Mouse (Mus musculus) cerebellum, adult 9-10 months (tissue): Measurements from ENCODE around the gene Pak3.
A peak's percentile ranks its signal among the peaks of the same experiment; 100 is the strongest.
"Not testable (repeated sequence)": the region's sequence is repeated elsewhere in the genome, so short reads cannot be mapped to it uniquely, and the experiment has no call there.

Experiments used
- DNase-seq: peaks from one replicate; pipeline ENCODE4 v3.0.0; 2022

Gene Pak3

DNA sequence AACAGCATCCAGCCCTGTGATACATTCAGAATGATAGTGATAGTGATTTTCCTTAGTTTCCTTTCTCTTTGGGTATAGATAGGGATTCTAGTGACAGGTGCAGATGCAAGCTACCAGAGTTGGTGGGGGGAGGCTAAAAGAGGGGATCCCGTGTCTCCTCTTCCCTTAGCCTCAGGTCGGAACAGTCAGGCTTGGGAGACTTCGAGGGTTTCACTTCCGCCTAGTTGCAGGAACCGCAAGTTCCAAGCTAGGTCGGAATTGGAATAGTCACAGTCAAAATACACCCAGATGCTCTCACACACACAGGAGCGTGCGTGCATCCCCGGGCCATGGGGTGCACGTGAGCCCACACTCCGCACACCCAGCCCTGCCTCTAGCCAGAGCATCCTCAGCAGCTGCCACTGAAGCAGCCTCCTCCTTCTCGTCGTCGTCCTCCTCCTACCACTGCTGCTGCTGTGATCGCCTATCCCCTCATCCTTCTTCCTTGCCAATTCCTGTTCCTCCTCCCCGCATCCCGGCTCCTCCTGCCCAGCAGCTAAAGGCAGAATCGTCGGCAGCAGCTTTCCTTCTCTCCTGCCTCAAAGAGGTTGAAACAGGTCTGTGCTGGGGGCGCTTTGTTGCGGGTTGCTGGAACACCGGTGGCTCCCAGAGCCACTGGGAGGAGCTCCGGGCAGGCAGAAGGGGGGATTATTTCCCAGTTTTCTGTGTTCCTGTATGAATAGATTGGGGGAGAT is at the start of gene Pak3:
TSS of gene Pak3 (plus strand) at position 424 of the 734 bp plus-strand sequence.
- peak; percentile 3 for DNase-seq

DNA sequence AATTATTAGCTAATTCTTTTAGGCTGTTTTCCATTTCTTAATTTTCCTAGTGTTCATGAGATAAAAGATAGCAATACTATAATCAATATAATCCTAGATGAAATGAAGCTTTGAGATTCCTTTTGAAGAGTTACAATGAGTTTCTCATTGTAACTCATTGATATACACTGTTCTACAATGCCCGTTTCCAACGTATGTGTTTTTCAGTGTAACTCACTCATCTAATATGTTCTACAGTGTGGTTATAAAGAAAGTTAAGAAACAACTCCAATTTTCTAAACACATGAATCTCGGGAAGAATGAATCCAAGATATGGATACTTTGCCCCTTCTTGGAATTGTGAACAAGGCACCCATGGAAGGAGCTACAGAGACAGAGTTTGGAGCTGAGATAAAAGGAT is 35.5 kb upstream of the Pak3 start:
- DNase-seq: peak; percentile 100

DNA sequence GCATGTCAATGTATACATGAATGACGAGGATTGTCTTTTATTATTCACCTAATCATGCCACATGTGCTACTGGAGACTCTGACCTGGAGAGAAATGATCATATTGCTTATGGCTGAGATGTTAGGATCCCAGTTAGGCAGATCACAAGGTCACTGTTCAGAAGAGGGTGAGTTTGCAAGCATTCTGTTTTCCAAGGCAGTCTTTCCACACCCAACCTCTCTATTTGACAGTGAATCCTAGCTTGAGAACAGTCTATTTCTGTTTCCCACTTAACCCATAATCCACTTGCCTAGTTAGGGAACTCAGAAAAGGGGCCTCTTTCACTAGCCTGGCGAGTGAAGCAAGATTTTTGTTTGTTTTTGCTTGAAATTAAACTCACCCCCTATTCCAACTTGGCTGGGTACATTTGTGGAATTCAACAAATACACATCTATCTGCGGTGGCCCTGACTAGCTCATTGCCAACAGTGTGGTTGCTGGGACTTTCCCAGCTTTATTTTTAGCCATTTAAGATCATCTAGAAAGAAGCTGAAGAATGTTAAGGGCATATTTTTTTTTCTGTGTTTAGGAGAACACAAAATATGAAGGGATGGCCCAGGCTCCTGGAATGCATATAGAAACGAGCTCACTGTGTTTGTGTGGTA is 17.2 kb upstream of the Pak3 start:
- DNase-seq: no peak

DNA sequence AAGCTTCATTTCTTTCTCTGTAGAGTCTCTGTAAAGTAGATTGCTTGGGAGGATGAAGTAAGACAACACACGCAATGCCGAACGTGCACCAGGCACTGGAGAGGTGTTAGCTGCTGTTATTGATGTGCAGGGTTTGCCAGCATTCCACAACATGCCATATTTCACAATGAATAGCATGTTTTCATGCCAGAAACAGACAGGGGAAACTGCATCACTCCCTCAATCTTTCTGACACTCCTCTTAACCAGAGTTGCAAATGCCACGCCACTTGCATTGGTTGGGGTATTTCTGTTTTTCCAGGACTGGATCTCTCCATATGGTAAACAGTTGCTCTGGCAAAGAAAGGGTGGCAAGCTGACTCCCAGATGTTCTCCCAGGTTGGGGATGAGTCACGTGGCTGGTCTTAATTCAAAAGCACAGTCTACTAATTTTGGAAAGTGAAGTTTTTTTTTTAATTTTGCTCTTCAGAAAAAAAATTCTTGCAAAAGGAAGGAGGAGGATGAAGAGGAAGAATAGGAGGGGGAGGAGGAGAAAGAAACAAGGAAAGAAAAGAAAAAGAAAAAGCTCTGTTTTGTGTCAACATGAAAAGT is 16.5 kb upstream of the Pak3 start:
- DNase-seq: no peak

DNA sequence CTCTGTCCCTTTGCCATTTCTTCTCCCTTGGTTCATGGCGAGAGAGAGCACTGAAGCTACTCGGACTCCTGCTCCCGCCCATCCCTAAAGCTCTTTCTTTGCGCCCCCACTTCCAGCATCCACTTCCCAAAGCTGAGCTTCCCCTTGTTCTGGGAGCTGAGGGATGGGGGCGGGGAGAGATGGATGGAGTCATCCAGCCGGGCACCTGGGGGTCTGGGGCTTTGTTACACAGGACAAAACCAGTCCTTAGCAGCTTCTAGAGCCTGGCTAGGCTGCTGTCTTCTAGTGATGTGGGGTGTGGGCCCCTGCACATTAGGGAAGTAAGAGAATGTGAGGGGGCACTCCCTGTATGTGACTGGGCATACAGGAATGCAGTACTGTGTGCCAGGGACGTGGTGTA is 526 bp downstream of the Pak3 start:
- no peak for DNase-seq

DNA sequence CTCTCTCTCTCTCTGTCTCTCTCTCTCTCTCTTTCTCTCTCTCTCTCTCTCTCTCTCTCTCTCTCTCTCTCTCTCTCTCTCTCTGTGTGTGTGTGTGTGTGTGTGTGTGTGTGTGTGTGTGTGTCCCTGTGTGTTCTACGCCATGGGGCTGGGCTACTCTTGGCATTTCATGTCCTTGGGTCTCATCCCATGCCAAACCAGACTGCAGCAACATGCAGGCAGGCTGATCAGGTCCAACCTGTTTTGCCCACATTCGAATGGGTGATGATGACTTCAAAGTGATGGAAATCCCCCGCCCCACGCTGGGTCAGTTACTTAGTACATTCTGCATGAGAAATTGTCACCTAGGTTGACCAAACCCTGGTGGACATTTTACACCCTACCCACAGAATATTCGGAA is 1.1 kb downstream of the Pak3 start:
- DNase-seq: not testable (repeated sequence)

DNA sequence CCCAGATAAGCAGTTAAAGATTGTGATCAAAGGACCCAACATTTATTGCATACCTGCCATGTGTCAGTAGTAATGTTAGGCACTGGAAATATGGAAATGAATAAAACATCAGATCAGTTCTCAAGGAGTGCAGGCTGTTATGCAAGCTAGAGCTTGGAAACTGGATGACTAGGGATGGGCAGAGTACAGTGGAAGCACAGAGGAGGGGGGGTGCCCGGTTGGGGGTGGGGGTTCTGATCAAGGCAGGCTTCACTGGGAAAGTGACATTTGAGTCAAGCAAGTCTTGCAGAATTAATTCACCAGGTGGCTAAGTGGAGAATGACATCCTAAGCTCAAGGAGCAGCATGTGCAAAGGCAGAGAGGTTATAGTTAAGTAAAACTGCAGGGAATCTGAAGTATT is 1.8 kb downstream of the Pak3 start:
- no peak for DNase-seq

DNA sequence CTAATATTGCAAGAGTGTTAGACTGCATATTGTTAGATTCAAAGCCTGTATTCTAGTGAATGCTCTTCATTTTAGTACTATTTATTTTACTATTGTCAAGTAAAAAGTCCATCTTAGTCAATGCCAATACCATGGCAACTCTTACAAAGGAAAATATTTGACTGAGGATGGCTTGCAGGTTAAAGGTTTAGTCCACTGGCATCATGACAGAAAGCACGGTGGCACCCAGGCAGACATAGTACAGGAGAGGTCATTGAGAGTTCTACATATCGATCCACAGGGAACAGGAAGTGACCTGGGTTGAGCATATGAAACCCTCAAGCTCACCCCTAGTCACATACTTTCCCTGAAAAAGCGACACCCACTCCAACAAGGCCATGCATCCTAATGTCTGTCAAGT is 13.9 kb downstream of the Pak3 start:
- DNase-seq: no peak

DNA sequence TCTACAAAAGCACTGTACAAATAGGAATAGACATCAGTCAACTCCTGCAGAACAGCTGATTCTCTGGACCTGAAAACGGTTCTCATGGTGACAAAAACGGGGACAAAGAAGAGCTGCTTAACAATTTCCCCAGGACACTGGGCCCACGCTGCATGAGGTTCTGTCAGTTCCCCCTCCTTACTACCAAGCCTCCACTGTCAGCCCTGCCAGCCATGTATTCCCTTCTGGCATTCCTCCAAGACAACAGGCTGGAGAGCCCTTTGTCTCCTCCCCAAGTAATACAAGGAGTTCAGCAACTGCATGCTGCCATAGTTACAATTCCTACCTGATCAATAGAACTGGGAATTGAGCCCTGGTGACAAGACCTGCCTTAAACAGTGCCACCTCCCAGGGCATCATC is 15.2 kb downstream of the Pak3 start:
- no peak for DNase-seq

DNA sequence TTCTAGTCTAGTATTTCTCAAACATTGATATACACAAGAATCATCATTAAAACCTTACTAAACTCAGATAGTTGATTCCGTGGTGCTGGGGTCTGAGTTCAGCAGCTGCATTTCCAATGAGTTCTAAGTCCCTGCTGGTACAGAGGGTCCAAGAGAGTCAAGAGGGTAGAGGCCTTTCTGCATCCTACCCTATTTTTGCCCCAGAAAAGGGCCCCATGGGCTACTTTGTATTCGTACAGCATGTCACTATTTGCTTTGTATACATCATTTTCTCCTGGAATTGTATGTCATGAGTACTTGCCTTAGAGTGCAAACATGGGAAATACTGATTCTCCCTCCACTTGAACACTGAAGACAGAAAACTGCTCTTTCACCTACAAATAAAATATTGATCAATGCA is 24.4 kb downstream of the Pak3 start:
- no peak for DNase-seq

DNA sequence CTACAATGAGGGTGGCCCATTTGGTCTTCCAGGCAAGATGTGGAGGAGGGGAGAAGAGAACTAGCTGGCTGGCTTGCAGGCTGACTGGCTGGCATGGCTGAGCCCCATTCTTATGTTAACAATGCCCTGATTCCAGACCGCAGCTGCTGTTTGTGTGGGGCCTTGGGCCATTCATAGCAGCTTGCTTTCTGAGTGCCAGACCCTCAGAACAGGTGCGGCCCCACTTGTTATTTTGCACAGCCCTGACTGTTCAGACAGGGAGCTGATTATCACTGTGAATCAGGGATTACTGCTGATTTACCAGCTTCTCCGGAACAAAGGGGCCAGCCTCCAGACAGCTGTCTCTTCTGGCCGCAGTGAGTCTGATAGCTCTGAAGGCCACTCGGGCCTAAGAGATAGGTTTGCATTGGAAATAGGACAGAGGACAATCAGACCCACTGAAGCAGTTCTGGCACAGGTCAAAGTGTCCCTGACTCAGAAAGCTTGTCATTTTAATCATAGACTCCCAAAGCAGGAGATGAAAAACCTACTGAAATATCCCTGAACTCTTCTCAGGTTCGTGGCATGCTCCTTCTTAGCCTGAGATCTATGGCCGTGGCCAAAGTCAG is 24.9 kb downstream of the Pak3 start:
- peak; percentile 4 for DNase-seq

DNA sequence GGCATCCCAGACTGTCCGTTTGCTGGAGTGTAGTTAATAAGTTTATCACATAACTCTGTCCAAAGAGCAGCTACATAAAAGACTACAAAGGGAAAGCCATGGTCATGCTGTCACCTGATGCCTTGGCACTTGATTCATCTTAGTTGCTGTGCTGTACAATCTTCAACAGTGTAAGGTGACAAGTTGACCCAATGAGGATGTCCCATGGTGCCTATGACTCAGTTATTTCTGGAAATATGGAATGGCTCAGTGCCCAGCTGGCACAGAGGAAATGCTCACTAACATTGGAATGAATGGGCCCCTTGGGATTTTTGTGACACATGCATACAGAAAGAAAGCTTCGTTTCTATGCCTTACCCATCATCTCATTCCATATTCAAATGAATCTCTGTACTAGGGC is 55.3 kb downstream of the Pak3 start:
- DNase-seq: no peak

DNA sequence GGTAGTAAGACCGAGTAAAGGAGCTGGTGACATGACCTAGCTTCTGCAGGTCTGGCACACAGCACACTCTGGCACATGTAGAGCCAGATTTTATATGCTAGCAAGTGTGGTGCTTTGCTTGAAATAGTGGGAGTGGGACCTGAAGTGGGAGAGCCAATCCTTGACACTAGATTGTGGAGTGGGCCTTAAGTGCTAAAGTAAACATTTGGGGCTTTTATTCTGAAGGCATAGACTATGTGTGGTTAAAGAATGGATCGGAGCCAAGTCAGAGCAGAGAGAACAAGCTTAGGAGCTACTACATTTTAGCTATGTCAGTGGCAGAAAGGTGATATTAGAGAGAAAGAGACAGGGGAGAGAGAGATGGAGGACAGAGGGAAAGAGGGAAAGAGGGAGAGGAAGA is 61.5 kb downstream of the Pak3 start:
- DNase-seq: no peak

DNA sequence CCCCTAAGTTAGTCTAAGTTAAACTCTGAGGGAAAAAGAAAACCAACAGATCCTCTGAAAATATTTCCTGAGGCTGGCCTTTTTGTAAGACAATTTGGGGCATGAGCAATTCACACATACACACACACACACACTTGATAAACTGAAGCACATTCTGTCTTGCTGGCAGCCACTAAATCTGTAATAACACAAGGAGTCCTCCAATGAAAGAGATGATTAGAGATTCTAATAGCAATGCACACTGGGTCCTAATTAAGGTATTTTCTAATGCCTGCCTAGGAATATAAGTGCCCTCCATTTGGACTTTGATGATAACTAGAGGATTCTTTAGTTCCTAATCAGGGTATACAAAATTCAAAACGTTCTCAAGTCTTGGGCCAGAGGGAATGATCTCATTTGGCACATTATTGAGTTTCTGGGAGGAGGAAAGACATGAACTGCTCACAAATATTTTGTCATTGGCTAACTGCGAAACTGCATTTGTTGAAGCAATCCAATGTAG is 62.1 kb downstream of the Pak3 start:
- DNase-seq: no peak

DNA sequence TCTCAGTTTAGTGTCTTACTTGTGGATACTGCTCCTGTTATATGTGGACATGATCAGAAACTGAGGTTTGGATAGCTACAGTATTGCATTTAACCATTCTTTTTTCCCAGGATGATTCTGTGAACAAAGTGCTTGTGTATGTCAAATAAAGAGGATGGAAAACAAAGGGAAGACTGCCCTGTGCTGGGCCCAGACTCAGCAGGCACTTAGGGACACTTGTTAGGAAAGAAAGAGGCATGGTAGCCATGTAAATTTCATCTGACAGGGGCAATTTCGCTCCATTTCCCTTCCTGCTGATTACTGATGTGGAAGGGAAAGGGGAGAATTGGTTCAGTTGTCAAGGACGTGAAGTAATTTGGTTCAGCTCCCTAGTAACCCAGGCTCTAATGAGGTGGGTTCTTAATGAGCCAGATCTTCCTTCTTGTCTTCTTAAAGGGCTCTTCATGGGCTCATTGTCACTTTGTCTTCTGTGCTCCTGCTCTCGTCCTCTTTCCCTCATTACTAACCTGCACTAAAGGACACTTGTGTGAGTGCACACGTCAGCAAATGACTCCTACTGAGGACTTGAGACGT is 88.6 kb downstream of the Pak3 start:
- no peak for DNase-seq

DNA sequence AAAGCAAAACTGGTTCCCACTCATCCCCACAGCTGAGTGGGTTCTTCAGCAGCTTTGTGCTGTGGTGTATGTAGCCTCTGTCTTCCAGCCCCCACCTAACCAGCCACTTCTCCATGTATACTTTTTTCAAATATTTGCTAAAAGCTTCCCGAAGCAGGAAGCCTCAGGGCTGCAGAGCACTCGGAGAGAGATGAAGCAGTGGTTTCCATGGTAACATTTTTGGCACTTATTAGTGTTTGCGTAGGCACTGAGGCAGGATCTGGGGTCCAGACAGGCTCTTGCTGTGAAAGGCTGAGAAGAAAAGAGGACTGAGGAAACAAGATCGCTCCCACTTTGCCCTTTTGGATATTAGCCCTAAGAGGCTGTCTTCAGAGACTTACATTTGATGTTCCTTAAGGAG is 100.3 kb downstream of the Pak3 start:
- no peak for DNase-seq

DNA sequence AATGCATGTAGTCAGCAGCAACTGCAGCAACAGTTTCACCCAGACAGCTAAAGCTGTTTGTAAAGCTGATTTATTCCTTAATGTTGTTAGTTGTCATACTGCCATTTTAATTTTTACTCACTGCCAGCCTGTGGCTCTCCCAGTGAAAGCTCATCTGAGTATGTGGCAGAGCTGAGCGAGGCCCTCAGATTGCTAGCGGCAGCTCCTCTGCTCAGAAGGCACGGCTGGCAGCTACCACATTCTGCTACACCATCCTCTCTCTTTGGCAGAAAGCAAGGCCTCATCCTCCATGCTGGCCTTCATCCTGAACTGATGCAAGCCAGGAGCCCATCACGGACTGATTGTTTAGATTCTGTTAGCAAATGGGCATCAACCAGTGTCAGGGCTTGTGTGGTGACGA is 109.4 kb downstream of the Pak3 start:
- DNase-seq: no peak

DNA sequence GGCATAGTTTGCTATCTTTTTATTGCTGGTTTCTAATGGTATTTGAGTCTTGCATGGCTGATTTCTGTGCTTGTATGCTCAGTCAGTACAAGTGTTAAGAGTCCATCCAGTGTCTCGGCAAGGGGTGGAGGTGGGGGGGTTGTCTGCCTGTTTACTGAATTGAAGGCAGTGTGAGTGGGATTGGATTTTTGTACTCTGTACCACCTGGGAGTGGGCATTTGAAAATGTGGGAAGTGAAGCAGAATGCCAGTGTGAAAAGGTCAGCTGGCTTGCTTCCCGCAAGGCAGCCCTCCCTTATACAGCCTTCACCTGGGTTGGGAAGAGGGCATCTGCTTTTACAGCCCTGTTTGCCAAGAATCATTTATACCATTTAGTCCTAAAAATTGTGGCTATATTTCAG is 125.5 kb downstream of the Pak3 start:
- no peak for DNase-seq

DNA sequence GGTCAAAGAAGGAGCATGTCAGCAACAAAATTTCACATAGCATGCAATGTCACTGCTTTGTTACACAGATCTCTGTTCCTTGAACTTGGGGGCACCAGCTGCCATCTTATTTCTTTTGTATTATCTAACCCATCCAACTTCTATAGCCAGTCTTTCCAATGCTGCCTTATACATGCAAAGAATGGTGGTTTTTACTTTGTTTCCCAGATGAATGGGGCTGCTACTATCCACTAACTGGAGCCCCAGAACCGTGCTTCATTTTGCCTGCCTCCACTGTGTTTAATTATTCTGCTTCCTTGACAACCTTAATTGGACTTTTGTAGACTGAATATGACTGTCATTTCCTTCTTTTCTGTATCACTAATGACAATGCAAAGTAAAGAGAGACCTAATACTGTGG is 126.4 kb downstream of the Pak3 start:
- DNase-seq: no peak

DNA sequence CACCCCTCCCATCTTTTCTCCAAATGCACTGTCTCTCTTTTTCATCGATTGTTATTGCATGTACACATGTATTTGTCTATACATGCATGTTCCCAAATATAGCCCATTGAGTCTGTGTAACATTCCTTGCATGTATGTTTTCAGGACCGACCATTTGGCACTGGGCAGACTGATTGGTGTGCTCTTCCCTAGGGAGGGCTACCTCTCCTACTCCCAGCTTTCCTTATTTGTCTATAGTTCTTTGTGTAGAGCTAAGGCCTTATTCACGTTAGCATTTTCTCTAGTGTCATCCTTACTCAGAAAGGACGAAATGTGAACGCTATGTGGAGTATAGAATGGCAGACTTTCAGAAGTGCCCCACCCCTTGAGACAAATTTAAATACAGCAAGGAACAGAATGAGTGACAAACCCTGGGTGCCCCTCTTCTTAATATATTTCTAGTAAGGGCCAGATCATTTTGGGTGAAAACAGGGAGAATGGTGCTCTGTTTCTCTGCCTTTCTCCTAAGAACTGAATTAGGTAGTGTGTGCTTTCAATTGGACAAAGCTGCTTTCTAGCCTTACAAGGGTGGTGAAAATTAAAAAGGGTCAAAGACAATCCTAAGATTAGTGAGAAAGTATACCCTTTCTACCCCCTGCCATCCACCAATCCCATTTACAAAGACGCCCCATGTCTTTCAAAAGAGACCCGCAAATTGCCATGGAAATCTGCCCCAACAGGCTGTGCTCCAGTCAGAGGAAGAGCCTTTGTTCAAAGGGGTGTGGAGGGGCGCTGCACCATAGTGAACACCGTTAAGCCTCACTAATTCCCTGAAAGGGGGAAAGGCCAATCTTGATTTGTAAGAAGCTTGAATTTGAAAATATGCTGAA is 136.2 kb downstream of the Pak3 start:
- DNase-seq: no peak

DNA sequence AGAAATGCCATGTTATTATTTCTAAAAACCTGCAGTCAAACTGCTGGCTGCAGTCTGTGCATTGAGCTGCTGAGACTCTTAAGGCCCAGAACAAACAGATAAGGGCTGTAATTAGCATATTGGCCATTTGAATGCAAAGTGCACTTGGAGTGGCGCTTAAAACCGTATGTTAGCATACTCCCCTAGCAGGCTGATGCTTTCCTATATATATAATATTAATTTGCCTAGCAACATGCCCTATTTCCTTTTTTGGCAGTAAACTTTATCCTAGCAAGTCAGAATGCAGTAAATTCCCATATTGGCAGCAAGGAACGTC is 136.7 kb downstream of the Pak3 start:
- no peak for DNase-seq
